Mouse (Mus musculus) small intestine, adult 2 months (tissue): ENCODE measurements at regions not wholly inside any gene's neighbourhood (a gene's known extent, or its start where the extent isn't known, plus 50 kb on each side); places are given as distances from the start of the nearest gene placed in this dataset.

Experiments used
- CTCF ChIP-seq: fragments of 200-500 bp; IDR thresholded peaks from 2 replicates; pipeline ENCODE4 v1.5.1; 2012; ENCODE audit warnings: low read depth, mild to moderate bottlenecking, control low read depth, inconsistent platforms, low read length, moderate library complexity, mixed read lengths; ENCODE audit not compliant: insufficient replicate concordance, insufficient read length; ENCODE audit errors: extremely low read depth
- POLR2A ChIP-seq: fragments of 200-500 bp; IDR thresholded peaks from 2 replicates; pipeline ENCODE4 v1.6.1; 2012; ENCODE audit warnings: low read depth, mild to moderate bottlenecking, control low read depth, inconsistent platforms, low read length, moderate library complexity

DNA sequence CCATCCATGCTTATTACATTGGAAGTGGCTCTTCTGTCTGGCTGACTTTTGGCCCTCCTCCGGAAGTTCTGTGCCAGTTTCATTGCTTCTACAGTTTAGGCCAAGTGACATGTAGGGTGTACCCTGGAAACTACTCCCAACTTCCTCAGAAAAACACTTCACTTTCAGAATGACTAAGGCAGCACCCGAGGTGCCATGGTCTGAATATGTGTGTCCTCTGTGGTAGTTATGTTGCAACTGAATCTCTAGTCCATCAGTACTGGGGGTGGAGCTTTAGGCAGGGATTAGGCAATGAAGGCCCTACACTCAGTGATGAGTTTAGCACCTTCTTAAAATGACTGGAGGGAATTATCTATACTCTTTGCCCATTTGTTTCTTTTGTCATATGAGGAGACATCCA lies 981.0 kb upstream of the Lrrc6 start:
- TF ChIP-seq POLR2A (no peak), CTCF (no peak)
